Mouse (Mus musculus) mammary gland, adult 2 months (tissue): ENCODE measurements around the gene Rps3. TPM values are rescaled to one million over a fixed set of nuclear protein-coding genes. Genes with fewer than 3 reads are reported as not detected.

Experiments used
- polyA plus RNA-seq: library from polyadenylated mRNA; depleted of rRNA; stranded (reverse); fragments of >200 nt; gene quantifications from 2 replicates; pipeline ENCODE4 v1.2.3, GENCODE M21; 2012; ENCODE audit warnings: low replicate concordance; rRNA removed

Gene Rps3
- polyA plus RNA-seq = 244 and 316 TPM in 2 replicates

GRCm38 (mm10) chr7:99483271-99483923 lies at the start of gene Rps3:
Gene Rps3, minus strand, starts transcription at chr7:99483738.

GRCm38 (mm10) chr7:99465811-99466210 lies 17.7 kb downstream of the Rps3 start, which contains the start of gene Klhl35:
Gene Klhl35, plus strand, starts transcription at chr7:99466004.

Other genes with a start within 250 kb of the Rps3 start
- 5.5 and 13.1 TPM in 2 replicates for gene Mogat2, start 245.1 kb downstream of the Rps3 start, polyA plus RNA-seq
- 10.1 and 11.3 TPM in 2 replicates for gene Map6, start 216.3 kb downstream of the Rps3 start, polyA plus RNA-seq
- 471 and 781 TPM in 2 replicates for gene Serpinh1, start 130.5 kb downstream of the Rps3 start, polyA plus RNA-seq
- gene Gdpd5, start 102.3 kb downstream of the Rps3 start, polyA plus RNA-seq = 17.7 and 28.7 TPM in 2 replicates
- 0.60 and 1.8 TPM in 2 replicates for gene Klhl35, start 17.7 kb downstream of the Rps3 start, polyA plus RNA-seq
- 52.1 and 56.6 TPM in 2 replicates for gene Arrb1, start 51.7 kb upstream of the Rps3 start, polyA plus RNA-seq
- gene Tpbgl, start 143.4 kb upstream of the Rps3 start, polyA plus RNA-seq = 12.1 and 26.1 TPM in 2 replicates
- gene Slco2b1, start 227.6 kb upstream of the Rps3 start, polyA plus RNA-seq = 56.5 and 61.9 TPM in 2 replicates
- gene Olfr520, start 246.5 kb upstream of the Rps3 start, polyA plus RNA-seq = 0.24 and 0.33 TPM in 2 replicates